In genomic region chr9:85331521-85331920, GRCm38 (mm10) we compare ENCODE assay signal across 31 mouse cellular contexts. TPM values are rescaled to one million over a fixed set of nuclear protein-coding genes. Genes with fewer than 3 reads are reported as not detected.
DNase-seq lines count a peak whose midpoint lies in the region; ATAC-seq lines count a peak whose summit lies in the region.
"Had no signal": no experiment of that assay in that cellular context is flagged by ENCODE, and none has a peak within 500 bp of the region (broad histone marks: within the 10 kb centered on the region; RNA-seq: fewer than 3 reads in every experiment).

No protein-coding gene starts in this region.

- no peak overlapping the region for H3K4me2 ChIP-seq in forebrain, embryonic 12.5 days
- H3K4me2 ChIP-seq: hindbrain, embryonic 13.5 days; limb, embryonic 13.5 days; liver, embryonic 15.5 days; stomach, embryonic 15.5 days had no signal

- no peak overlapping the region for H3K4me3 ChIP-seq in heart, embryonic 10.5 days
- no peak overlapping the region for H3K4me3 ChIP-seq in forebrain, embryonic 12.5 days (replicated peaks)
- H3K4me3 ChIP-seq: hindbrain, embryonic 13.5 days; limb, embryonic 13.5 days; liver, embryonic 15.5 days; myocyte; stomach, embryonic 15.5 days had no signal

- WGBS in heart, embryonic 10.5 days = 82% methylated on average over 2 of the region's 2 CpGs
- 76% methylated on average over 2 of the region's 2 CpGs for WGBS in forebrain, embryonic 12.5 days

- H3K4me1 ChIP-seq in heart, embryonic 10.5 days = no peaks in the 10 kb centered on the region
- H3K4me1 ChIP-seq in forebrain, embryonic 12.5 days = no peaks in the 10 kb centered on the region; the same call in 1 of the 2 replicates
- H3K4me1 ChIP-seq: stomach, embryonic 15.5 days had no signal

- H3K27me3 ChIP-seq in heart, embryonic 10.5 days (ENCODE audit: insufficient read depth, poor library complexity, severe bottlenecking) = 0 out of 2 replicates have a peak, but pooled peaks cover 5% of the 10 kb centered on the region
- peaks cover 7% of the 10 kb centered on the region for H3K27me3 ChIP-seq in forebrain, embryonic 12.5 days
- H3K27me3 ChIP-seq: stomach, embryonic 15.5 days had no signal

- DNase-seq in heart, adult 18-20 months = peak; percentile 20 to 61
- DNase-seq in heart, embryonic 10.5 days (ENCODE audit: low spot score) = no peak
- peak; percentile 40 for DNase-seq in kidney, postnatal 10 days
- DNase-seq in kidney, adult 18-20 months = no peak
- DNase-seq in spleen, postnatal 36 days (ENCODE audit: low spot score in 2 of 2) = peak; percentile 4 to 20
- no peak for DNase-seq in spleen, postnatal 14 days (ENCODE audit: low spot score in 2 of 2)
- DNase-seq: cerebellum, adult 9-11 months; embryo, embryonic 11 days; midbrain, embryonic 14.5 days; spleen, adult 18-20 months; thymus, adult 18-20 months; thymus, postnatal 4 days had no signal

- H3K36me3 ChIP-seq in heart, embryonic 10.5 days = no peaks in the 10 kb centered on the region
- no peaks in the 10 kb centered on the region for H3K36me3 ChIP-seq in forebrain, embryonic 12.5 days (replicated peaks)
- H3K36me3 ChIP-seq: hindbrain, embryonic 13.5 days; limb, embryonic 13.5 days; liver, embryonic 15.5 days; stomach, embryonic 15.5 days had no signal

- no peak overlapping the region for H3K9ac ChIP-seq in forebrain, embryonic 12.5 days
- H3K9ac ChIP-seq: hindbrain, embryonic 13.5 days; limb, embryonic 13.5 days; liver, embryonic 15.5 days; stomach, embryonic 15.5 days had no signal

- H3K27ac ChIP-seq in heart, embryonic 10.5 days = no peak overlapping the region
- H3K27ac ChIP-seq in forebrain, embryonic 12.5 days = no peak overlapping the region
- H3K27ac ChIP-seq: hindbrain, embryonic 13.5 days; limb, embryonic 13.5 days; liver, embryonic 15.5 days; stomach, embryonic 15.5 days had no signal

- no peak for ATAC-seq in forebrain, embryonic 12.5 days (ENCODE audit: low FRiP score)
- ATAC-seq: forebrain, embryonic 16.5 days had no signal

- no peaks in the 10 kb centered on the region for H3K9me3 ChIP-seq in heart, embryonic 10.5 days
- no peaks in the 10 kb centered on the region for H3K9me3 ChIP-seq in forebrain, embryonic 12.5 days
- H3K9me3 ChIP-seq: hindbrain, embryonic 13.5 days; limb, embryonic 13.5 days; liver, embryonic 15.5 days; stomach, embryonic 15.5 days had no signal

RNA-seq across cellular contexts. Expression of gene Tent5a, which starts 4.4 kb away (rescaled TPM):
- 10 to 100 TPM in 1 of 2 experiments, 1 to 10 TPM in 1; 9.8 to 10.6 TPM for total RNA-seq in heart, adult 18-20 months (2021)
- 5.3 and 5.8 TPM in 2 replicates for polyA plus RNA-seq in heart, embryonic 10.5 days (2016; fragmentation: Nextera tagmentation; extraction: Ambion mirVana)
- 3.8 and 4.6 TPM in 2 replicates for polyA plus RNA-seq in forebrain, embryonic 12.5 days (2016; fragmentation: Nextera tagmentation; extraction: Ambion mirVana)

RNA-seq across cellular contexts. Expression of gene Gm11114, which starts 18.9 kb away (rescaled TPM):
- total RNA-seq in heart, adult 18-20 months (2021) = not detected
- not detected in 2 replicates for polyA plus RNA-seq in heart, embryonic 10.5 days (2016; fragmentation: Nextera tagmentation; extraction: Ambion mirVana)
- polyA plus RNA-seq in forebrain, embryonic 12.5 days (2016; fragmentation: Nextera tagmentation; extraction: Ambion mirVana) = not detected in 2 replicates
- total RNA-seq: adrenal gland, adult 18-20 months; adrenal gland, postnatal 4 days; granulocyte monocyte progenitor cell, adult 5-6 weeks; layer of hippocampus, postnatal 14 days; left cerebral cortex, postnatal 10 days; megakaryocyte, adult 5-6 weeks had no signal
- polyA plus RNA-seq: C2C12; embryonic facial prominence, embryonic 14.5 days; forebrain, embryonic 16.5 days; heart, embryonic 16.5 days; hindbrain, embryonic 13.5 days; intestine, embryonic 14.5 days; limb, embryonic 13.5 days; liver, embryonic 15.5 days; lung, embryonic 16.5 days; midbrain, embryonic 14.5 days; myocyte; neural tube, embryonic 14.5 days; stomach, embryonic 15.5 days had no signal

Comparison
In these comparisons a context has a peak if more than half of its experiments do, and no peak if none do; other contexts are left out.
1. DNase-seq: peak in heart, adult 18-20 months (2 of 2), kidney, postnatal 10 days (single experiment) and spleen, postnatal 36 days (2 of 2); none in heart, embryonic 10.5 days (single experiment), kidney, adult 18-20 months (single experiment) and spleen, postnatal 14 days (0 of 2).